Mouse (Mus musculus) c-Kit-positive CD71-negative TER-119-negative erythroid progenitor cells, embryonic 14.5 days (primary cell): Measurements from ENCODE around the gene Capg.

Source experiments
- DNase-seq: peaks from one replicate; pipeline ENCODE4 v3.0.0-alpha.2; 2013; ENCODE audit warnings: low read depth

Capg gene

GRCm38 (mm10) chr6:72544283-72544987 is at the start of gene Capg:
TSS of gene Capg (plus strand) at chr6:72544391.
- DNase-seq = peak; percentile 69

DNA sequence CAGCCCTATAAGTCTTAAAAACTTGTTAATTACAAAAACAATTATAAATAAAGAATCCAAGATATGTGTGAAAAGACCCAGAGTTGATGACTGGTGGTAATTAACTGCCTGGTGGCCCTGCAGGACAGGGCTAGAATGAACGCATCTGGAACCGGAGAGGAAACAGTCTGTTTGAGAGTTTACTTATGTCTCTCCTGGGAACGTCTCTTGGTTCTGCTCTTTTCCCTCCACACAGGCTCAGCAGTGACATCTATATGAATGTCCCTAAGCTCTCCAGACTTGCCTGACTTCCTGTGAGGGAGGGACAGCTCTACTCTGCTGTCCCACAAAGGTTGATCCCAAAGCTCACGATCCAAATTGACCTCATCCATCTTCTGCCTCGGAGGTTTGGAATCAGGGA is 45.2 kb upstream of the Capg start:
- DNase-seq = no peak

DNA sequence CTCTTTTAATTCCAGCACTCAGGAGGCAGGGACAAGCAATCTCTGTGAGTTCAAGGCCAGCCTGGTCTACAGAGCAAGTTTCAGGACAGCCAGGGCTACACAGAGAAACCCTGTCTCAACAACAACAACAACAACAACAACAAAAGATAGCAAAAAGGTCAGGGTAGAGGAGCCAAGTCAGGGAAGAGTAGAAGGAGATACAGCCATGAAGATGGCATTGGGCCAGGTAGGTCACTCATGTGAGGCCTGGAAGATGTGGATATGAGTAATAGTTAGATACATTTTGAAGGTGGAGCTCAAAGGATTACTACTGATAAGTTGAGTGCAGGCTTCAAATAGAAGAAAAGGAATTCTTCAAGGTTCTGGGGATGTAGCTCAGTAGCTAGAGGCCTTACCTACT is 40.9 kb upstream of the Capg start:
- DNase-seq = no peak

GRCm38 (mm10) chr6:72503939-72504338 is 40.3 kb upstream of the Capg start:
- no peak for DNase-seq

GRCm38 (mm10) chr6:72506104-72506503 is 38.1 kb upstream of the Capg start:
- no peak for DNase-seq

DNA sequence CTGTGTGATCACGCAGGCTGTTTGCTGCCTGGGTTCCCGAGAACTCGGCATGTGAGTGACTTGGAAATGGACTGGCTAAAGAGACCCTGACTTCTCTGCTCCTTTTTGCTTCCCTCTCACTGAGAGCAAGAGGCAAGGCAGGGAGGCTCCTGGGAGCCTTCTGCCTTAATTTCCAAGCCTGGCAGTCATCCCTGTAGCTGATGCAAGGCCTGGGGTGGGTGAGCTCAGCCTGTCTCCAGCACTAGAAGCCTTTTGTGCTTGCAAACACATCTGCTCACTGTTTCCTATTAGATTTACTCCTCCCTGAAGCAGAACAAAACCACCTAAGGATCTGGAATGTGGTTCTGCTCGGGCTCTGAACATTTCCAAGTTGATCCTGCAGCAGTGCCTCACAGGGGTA is 35.6 kb upstream of the Capg start:
- DNase-seq = no peak

- no peak for DNase-seq
Measured at GRCm38 (mm10) chr6:72509872-72510435, 34.2 kb upstream of the Capg start.

- no peak for DNase-seq
Measured at GRCm38 (mm10) chr6:72510686-72511421, 33.3 kb upstream of the Capg start.

GRCm38 (mm10) chr6:72512386-72513070 is 31.7 kb upstream of the Capg start:
- peak; percentile 60 for DNase-seq

GRCm38 (mm10) chr6:72513071-72513440 is 31.1 kb upstream of the Capg start:
- DNase-seq = no peak

DNA sequence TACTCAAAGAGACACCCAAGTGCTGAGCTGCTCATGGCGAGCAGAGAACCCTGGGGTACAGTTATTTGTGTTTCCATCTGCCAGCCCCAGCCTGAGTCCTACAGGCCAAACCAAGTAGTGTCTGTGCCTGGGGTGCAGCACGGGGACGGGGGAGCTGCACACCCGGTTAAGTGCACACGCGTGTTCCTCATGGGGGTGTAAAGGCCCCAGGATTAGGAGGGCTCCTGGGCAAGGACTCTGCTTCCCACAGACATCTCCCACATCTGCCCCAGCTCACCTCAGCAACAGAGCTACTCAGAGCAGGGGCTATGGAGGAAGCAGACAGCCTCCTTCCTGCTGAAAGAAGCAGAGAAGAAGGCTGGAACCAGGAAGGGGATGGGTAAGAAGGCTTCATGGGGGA is 28.5 kb upstream of the Capg start:
- no peak for DNase-seq

GRCm38 (mm10) chr6:72518842-72519241 is 25.3 kb upstream of the Capg start:
- DNase-seq = no peak

GRCm38 (mm10) chr6:72519303-72519702 is 24.9 kb upstream of the Capg start:
- DNase-seq = no peak

DNA sequence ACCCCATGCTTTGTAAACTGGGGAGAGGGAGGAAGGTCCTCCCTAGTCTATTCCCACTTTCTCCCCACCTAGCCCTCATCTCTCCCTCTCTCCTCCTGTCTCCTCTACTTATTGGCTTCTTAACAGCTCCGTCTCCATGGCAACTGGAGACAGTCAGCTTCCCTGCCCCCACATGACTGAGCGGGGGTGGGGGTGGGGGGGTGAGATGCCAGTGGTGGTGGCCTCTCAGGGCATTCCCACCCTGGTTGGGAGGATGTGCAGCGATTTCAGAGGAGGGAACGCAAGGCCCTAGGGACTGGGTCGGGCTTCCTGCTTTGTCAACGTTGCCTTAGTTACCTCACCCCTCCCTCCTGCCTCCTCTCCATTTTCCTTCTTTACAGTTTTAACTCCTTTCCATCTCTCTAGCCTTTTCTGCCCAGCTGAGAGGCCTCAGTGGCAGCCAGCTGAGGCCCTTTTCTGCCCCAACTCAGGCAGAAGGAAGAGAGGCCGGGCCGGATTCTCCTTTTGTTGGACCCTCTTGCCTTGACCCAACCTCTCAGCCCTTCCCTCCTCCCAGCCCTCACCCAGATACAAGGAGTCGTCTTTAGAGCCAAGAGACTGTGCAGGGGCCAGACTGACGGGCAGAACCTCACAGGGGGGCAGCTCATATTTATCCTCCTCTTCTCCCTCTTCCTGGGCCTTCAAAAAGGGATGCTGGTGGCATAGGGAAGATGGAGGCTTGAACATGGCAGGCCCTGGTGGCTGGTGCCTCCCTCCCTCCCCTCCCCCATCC is 24.1 kb upstream of the Capg start:
- DNase-seq = no peak

DNA sequence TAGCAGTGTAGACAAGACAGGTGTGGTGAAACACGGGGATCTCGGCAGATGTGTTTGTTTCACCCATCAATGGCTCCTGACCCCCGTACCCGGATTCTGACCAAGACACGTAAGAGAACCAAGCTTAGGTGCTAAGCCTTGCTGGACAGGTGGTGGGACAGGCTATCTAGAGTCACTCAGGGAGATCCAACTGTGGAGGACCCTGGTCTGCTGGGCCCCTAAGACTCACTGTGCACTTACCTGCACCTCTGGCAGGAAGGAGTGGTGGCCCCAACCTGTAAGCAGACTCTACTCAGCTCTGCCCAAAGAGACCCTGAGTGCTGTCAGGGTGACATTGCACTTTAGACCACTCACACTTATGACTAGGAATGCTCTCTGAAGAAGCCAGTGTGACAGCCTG is 23.3 kb upstream of the Capg start:
- DNase-seq = no peak

DNA sequence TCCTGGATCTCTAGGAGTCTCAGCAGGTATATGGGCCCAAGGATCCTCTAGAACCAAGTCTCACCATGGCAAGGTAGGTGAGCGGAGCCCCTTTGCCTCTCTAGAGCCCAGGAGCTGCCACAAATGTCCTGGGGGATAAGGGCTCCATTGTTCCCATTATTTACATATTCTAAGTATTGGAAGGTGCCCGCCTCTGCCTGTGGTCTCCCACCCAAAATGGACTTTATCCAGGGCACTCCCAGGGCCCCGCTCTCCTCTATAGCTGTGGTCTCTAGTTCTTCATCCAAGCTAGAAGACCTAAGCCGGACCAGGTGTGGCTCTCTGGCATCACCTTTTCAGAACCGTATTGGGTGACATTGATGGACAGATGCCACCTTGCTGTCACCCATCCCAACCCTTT is 22.6 kb upstream of the Capg start, which contains the start of gene Sh2d6:
TSS of gene Sh2d6 (minus strand) at position 101 of the 400 bp plus-strand sequence.
- DNase-seq = no peak

GRCm38 (mm10) chr6:72522288-72522687 is 21.9 kb upstream of the Capg start:
- no peak for DNase-seq

DNA sequence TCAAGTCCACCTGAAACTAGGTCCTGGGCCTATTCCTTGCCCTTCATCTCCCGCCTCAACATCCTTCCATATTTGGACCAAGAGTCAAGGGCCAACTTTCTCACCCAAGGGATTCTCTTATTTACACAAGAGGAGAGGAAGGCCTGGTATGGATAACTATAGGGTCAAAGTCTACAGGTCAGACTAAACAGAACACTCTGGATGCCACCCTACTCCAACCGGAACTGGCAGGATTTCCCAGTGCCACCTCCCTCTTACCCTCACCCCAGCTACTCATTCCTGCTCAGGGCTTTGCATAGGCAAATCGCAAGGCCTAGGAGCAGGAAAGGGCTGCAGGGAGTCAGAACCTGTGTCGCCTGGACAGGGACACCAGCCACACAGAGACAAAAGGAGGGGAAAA is 21.0 kb upstream of the Capg start:
- DNase-seq = no peak

- DNase-seq = no peak
Measured at GRCm38 (mm10) chr6:72524160-72524559, 20.0 kb upstream of the Capg start.

DNA sequence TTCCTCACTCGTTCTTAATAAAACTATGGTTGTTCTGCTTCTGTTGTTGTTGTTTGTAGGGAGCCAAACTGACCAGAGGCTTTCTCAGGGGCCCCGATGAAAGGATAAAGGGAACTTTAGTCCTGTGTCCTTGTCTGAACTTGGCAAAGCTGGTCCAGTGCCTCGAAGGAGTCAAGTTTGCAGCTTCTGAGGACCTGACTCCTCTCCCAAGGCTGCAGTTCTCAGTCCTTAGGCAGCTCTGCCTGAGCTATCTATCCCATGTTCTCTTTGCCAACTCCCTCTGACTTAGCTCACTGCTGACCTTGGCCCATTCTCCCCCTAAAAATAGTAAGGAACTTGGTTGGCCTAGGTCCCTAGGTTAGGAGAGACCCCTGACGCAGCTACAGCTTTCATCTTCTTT is 17.1 kb upstream of the Capg start:
- DNase-seq = no peak

- DNase-seq = no peak
Measured at GRCm38 (mm10) chr6:72528410-72529151, 15.6 kb upstream of the Capg start.
